Mouse (Mus musculus): ENCODE measurements around the gene Tsks. TPM values are rescaled to one million over a fixed set of nuclear protein-coding genes. Genes with fewer than 3 reads are reported as not detected.

Tsks gene
- polyA plus RNA-seq, 1 experiment: not detected

DNA sequence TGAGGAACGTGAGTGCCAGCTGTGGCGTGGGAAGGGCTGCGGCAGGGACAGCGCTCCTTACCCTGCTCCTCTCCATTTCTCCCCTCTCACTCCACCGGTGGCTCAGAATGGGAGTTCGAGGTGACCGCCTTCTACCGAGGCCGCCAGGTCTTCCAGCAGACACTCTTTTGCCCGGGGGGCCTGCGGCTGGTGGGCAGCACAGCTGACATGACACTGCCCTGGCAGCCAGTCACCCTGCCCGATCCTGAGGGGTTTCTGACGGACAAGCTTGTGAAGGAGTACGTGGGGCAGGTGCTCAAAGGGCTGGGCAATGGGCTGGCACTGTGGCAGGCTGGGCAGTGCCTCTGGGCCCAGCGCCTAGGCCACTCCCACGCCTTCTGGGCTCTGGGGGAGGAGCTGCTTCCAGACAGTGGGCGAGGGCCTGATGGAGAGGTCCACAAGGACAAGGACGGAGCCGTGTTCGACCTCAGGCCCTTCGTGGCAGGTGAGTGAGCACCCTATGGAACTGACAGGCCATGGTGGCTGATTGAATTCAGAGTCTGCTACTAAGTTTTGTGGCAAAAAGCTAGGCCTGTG is 57.6 kb downstream of the Tsks start:
- H3K27ac ChIP-seq (ENCODE audit: insufficient read depth, low read depth, low read length): no peak overlapping the region
- no peak for TF ChIP-seq CTCF (IDR thresholded peaks at IDR 0.05; ENCODE audit: low read depth, low read length)
- TF ChIP-seq POLR2A (IDR thresholded peaks at IDR 0.05; ENCODE audit: borderline replicate concordance, low read depth, low read length): no peak
- peaks cover 7% of the 10 kb centered on the region for H3K4me1 ChIP-seq (ENCODE audit: control insufficient read depth, insufficient read depth, low read length)
- H3K4me3 ChIP-seq (ENCODE audit: insufficient read depth, low read length): no peak overlapping the region

DNA sequence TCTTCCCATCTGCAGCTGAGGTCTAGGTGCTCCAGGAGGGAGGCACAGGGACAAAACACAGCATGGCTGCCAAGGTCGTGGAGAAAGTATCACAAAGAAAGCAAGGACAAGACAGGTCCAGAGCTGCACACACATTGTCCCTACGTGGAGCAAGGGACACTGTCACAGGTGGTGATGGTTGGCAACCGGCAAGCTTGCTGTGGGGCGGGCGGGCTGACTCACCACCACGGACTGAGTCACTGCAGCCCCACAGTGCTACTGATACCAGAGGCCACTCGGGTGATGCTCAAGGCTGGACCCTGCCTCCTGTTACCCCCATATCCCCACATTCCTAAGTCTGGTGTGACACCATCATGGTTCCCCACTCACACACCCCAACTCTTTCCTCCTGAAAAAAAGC is 59.4 kb downstream of the Tsks start:
- no peak overlapping the region for H3K4me3 ChIP-seq (ENCODE audit: insufficient read depth, low read length)
- no peak overlapping the region for H3K27ac ChIP-seq (ENCODE audit: insufficient read depth, low read depth, low read length)
- peaks cover 4% of the 10 kb centered on the region; the same call in 1 of the 2 replicates for H3K4me1 ChIP-seq (ENCODE audit: control insufficient read depth, insufficient read depth, low read length)
- TF ChIP-seq CTCF (IDR thresholded peaks at IDR 0.05; ENCODE audit: low read depth, low read length) (no peak), POLR2A (IDR thresholded peaks at IDR 0.05; ENCODE audit: borderline replicate concordance, low read depth, low read length) (no peak)

DNA sequence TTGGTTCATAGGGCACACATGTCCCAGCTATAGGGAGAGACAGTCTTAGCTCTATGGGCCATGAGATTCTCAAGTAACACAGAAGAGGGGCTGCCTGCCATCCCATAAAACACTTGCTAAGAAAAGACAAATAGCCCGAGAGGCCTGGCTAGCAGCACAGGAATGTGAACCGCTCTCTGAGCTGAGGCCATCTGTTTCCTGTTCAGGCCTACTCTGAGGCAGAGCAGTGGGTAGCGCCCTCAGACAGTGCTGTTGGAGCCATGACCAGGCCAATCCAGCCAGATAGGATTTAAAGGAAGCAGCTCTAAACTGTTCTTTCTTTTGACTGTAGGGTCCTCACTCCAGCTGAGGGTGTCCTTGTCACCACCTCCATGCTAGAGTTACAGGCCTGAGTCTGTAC is 61.5 kb downstream of the Tsks start:
- no peak overlapping the region for H3K4me3 ChIP-seq (ENCODE audit: insufficient read depth, low read length)
- H3K4me1 ChIP-seq (ENCODE audit: control insufficient read depth, insufficient read depth, low read length): no peaks in the 10 kb centered on the region
- no peak overlapping the region for H3K27ac ChIP-seq (ENCODE audit: insufficient read depth, low read depth, low read length)
- TF ChIP-seq POLR2A (IDR thresholded peaks at IDR 0.05; ENCODE audit: borderline replicate concordance, low read depth, low read length): no peak
- no peak for TF ChIP-seq CTCF (IDR thresholded peaks at IDR 0.05; ENCODE audit: low read depth, low read length)

DNA sequence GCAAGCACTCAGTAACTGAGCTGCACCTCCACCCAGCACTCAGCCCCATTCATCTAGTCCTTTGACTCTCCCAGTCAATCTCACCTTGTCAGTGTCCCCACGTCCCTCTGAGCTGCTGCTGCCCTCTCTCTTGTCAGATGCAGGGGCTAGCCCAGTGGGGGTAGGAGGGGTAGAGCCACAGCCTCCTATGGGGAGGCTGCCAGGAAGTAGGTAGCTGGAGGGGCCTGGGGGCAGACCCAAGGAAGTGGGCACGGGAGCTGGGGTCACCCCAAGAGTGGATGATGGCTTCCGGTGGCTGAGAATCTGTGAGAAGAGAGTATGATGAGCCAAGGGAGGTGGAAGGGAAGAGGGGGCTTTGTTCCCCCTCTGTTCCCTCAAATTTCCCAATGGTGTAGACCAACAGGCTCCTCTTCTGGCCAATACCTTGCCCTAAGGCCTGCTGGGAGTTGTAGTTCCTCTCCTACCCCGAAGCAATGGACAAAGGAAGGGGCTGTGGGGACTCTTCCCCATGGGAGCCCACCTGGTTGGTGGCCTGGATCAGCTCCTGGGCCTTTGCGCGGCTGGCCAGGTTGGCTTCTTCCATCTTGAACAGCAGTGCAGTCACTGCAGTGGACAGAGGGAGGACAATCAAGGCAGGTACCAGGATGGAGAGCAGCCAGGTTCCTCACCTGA is 62.5 kb downstream of the Tsks start:
- H3K4me3 ChIP-seq (ENCODE audit: insufficient read depth, low read length): no peak overlapping the region
- TF ChIP-seq CTCF (IDR thresholded peaks at IDR 0.05; ENCODE audit: low read depth, low read length): no peak
- TF ChIP-seq POLR2A (IDR thresholded peaks at IDR 0.05; ENCODE audit: borderline replicate concordance, low read depth, low read length): no peak
- no peak overlapping the region for H3K27ac ChIP-seq (ENCODE audit: insufficient read depth, low read depth, low read length)
- H3K4me1 ChIP-seq (ENCODE audit: control insufficient read depth, insufficient read depth, low read length): no peaks in the 10 kb centered on the region

DNA sequence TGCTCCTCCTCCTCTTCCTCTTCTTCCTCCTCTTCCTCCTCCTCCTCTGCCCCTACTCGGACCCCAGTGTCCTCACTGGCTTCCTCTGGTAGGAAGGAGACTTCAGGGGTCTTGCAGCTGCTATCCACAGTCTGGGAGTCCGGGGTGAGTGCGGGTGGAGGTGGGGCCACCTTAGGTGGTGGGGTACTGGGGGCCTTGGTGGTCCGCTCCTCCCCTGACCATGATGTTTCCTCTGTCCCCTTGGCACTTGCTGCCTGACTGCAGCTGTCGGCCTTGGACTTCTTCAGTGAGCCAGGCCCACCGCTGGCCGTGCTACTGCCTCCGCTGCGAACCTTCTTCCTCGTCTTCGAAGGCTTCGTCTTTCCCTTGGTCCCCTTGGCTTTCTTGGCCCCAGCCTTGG is 63.5 kb downstream of the Tsks start:
- TF ChIP-seq CTCF (IDR thresholded peaks at IDR 0.05; ENCODE audit: low read depth, low read length) (no peak), POLR2A (IDR thresholded peaks at IDR 0.05; ENCODE audit: borderline replicate concordance, low read depth, low read length) (no peak)
- Histone ChIP-seq H3K4me1 (ENCODE audit: control insufficient read depth, insufficient read depth, low read length) (no peaks in the 10 kb centered on the region), H3K4me3 (ENCODE audit: insufficient read depth, low read length) (no peak overlapping the region), H3K27ac (ENCODE audit: insufficient read depth, low read depth, low read length) (no peak overlapping the region)

DNA sequence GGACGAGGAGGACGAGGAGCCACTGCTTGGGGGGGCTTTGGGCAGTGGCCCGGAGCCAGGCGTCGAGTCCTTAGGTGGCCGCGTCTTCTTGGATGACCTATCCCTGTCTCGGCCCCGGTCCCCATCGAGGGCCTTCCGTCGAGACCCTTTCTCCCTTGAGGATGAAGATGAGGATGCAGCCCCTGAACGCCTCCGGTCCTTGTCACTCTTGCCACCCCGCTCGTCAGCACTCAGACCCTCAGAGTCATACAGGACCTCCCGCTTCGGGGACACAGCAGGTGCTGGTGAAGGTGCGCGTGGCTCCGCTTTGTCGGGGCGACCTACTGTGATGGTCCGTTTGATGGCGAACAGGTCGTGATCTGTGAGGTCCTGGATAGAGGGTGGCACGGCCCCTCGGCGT is 64.1 kb downstream of the Tsks start:
- H3K4me1 ChIP-seq (ENCODE audit: control insufficient read depth, insufficient read depth, low read length): no peaks in the 10 kb centered on the region
- no peak overlapping the region for H3K4me3 ChIP-seq (ENCODE audit: insufficient read depth, low read length)
- TF ChIP-seq POLR2A (IDR thresholded peaks at IDR 0.05; ENCODE audit: borderline replicate concordance, low read depth, low read length) (no peak), CTCF (IDR thresholded peaks at IDR 0.05; ENCODE audit: low read depth, low read length) (no peak)
- H3K27ac ChIP-seq (ENCODE audit: insufficient read depth, low read depth, low read length): no peak overlapping the region

Other genes with a start within 250 kb of the Tsks start
- not detected in 2 replicates for gene Izumo2, start 234.5 kb upstream of the Tsks start, polyA plus RNA-seq (2012; ENCODE audit: insufficient read depth, insufficient read length, missing spikeins)
- gene Vrk3, start 194.8 kb upstream of the Tsks start, polyA plus RNA-seq (2012; ENCODE audit: insufficient read depth, insufficient read length, missing spikeins): 39.8 and 42.0 TPM in 2 replicates
- gene Zfp473, start 192.2 kb upstream of the Tsks start, polyA plus RNA-seq (2012; ENCODE audit: insufficient read depth, insufficient read length, missing spikeins): 0.71 and 0.81 TPM in 2 replicates
- 30.8 and 36.7 TPM in 2 replicates for gene Nup62, start 127.1 kb upstream of the Tsks start, polyA plus RNA-seq (2012; ENCODE audit: insufficient read depth, insufficient read length, missing spikeins)
- 1.2 and 3.5 TPM in 2 replicates for gene Il4i1, start 126.8 kb upstream of the Tsks start, polyA plus RNA-seq (2012; ENCODE audit: insufficient read depth, insufficient read length, missing spikeins)
- 28.4 and 32.8 TPM in 2 replicates for gene Atf5, start 126.5 kb upstream of the Tsks start, polyA plus RNA-seq (2012; ENCODE audit: insufficient read depth, insufficient read length, missing spikeins)
- gene Akt1s1, start 94.2 kb upstream of the Tsks start, polyA plus RNA-seq (2012; ENCODE audit: insufficient read depth, insufficient read length, missing spikeins): 36.9 and 45.3 TPM in 2 replicates
- 69.5 and 76.1 TPM in 2 replicates for gene Tbc1d17, start 94.1 kb upstream of the Tsks start, polyA plus RNA-seq (2012; ENCODE audit: insufficient read depth, insufficient read length, missing spikeins)
- gene Pnkp, start 86.1 kb upstream of the Tsks start, polyA plus RNA-seq (2012; ENCODE audit: insufficient read depth, insufficient read length, missing spikeins): 31.2 and 48.7 TPM in 2 replicates
- 90.1 and 105 TPM in 2 replicates for gene Ptov1, start 73.4 kb upstream of the Tsks start, polyA plus RNA-seq (2012; ENCODE audit: insufficient read depth, insufficient read length, missing spikeins)
- gene Med25, start 50.5 kb upstream of the Tsks start, polyA plus RNA-seq (2012; ENCODE audit: insufficient read depth, insufficient read length, missing spikeins): 32.3 and 33.4 TPM in 2 replicates
- gene Fuz, start 47.1 kb upstream of the Tsks start, polyA plus RNA-seq (2012; ENCODE audit: insufficient read depth, insufficient read length, missing spikeins): 11.3 and 14.1 TPM in 2 replicates
- 42.3 and 56.7 TPM in 2 replicates for gene Ap2a1, start 13.7 kb upstream of the Tsks start, polyA plus RNA-seq (2012; ENCODE audit: insufficient read depth, insufficient read length, missing spikeins)
- gene Cpt1c, start 31.6 kb downstream of the Tsks start, polyA plus RNA-seq (2012; ENCODE audit: insufficient read depth, insufficient read length, missing spikeins): 0.99 and 2.3 TPM in 2 replicates
- gene Prmt1, start 43.4 kb downstream of the Tsks start, polyA plus RNA-seq (2012; ENCODE audit: insufficient read depth, insufficient read length, missing spikeins): 54.4 and 61.6 TPM in 2 replicates
- gene Irf3, start 54.4 kb downstream of the Tsks start, polyA plus RNA-seq (2012; ENCODE audit: insufficient read depth, insufficient read length, missing spikeins): 91.0 and 94.7 TPM in 2 replicates
- gene Bcl2l12, start 55.5 kb downstream of the Tsks start, polyA plus RNA-seq (2012; ENCODE audit: insufficient read depth, insufficient read length, missing spikeins): 15.3 and 16.0 TPM in 2 replicates
- 44.3 and 47.3 TPM in 2 replicates for gene Scaf1, start 73.2 kb downstream of the Tsks start, polyA plus RNA-seq (2012; ENCODE audit: insufficient read depth, insufficient read length, missing spikeins)
- gene Rras, start 74.8 kb downstream of the Tsks start, polyA plus RNA-seq (2012; ENCODE audit: insufficient read depth, insufficient read length, missing spikeins): 119 and 123 TPM in 2 replicates
- 19.3 and 22.5 TPM in 2 replicates for gene Prr12, start 109.7 kb downstream of the Tsks start, polyA plus RNA-seq (2012; ENCODE audit: insufficient read depth, insufficient read length, missing spikeins)
- 68.2 and 68.9 TPM in 2 replicates for gene Nosip, start 119.2 kb downstream of the Tsks start, polyA plus RNA-seq (2012; ENCODE audit: insufficient read depth, insufficient read length, missing spikeins)
- 22.9 and 23.6 TPM in 2 replicates for gene Prrg2, start 119.5 kb downstream of the Tsks start, polyA plus RNA-seq (2012; ENCODE audit: insufficient read depth, insufficient read length, missing spikeins)
- 3.1 and 4.6 TPM in 2 replicates for gene Rcn3, start 149.0 kb downstream of the Tsks start, polyA plus RNA-seq (2012; ENCODE audit: insufficient read depth, insufficient read length, missing spikeins)
- 149 and 150 TPM in 2 replicates for gene Fcgrt, start 160.6 kb downstream of the Tsks start, polyA plus RNA-seq (2012; ENCODE audit: insufficient read depth, insufficient read length, missing spikeins)
- gene Rps11, start 181.2 kb downstream of the Tsks start, polyA plus RNA-seq (2012; ENCODE audit: insufficient read depth, insufficient read length, missing spikeins): 1,675 and 1,722 TPM in 2 replicates
- gene Rpl13a, start 185.6 kb downstream of the Tsks start, polyA plus RNA-seq (2012; ENCODE audit: insufficient read depth, insufficient read length, missing spikeins): 1,569 and 1,898 TPM in 2 replicates
- not detected in 2 replicates for gene Gm45713, start 193.0 kb downstream of the Tsks start, polyA plus RNA-seq (2012; ENCODE audit: insufficient read depth, insufficient read length, missing spikeins)
- 28.2 and 30.8 TPM in 2 replicates for gene Flt3l, start 193.2 kb downstream of the Tsks start, polyA plus RNA-seq (2012; ENCODE audit: insufficient read depth, insufficient read length, missing spikeins)
- gene Pih1d1, start 211.1 kb downstream of the Tsks start, polyA plus RNA-seq (2012; ENCODE audit: insufficient read depth, insufficient read length, missing spikeins): 65.7 and 66.7 TPM in 2 replicates
- 89.0 and 111 TPM in 2 replicates for gene Aldh16a1, start 211.4 kb downstream of the Tsks start, polyA plus RNA-seq (2012; ENCODE audit: insufficient read depth, insufficient read length, missing spikeins)
- gene Slc17a7, start 220.7 kb downstream of the Tsks start, polyA plus RNA-seq (2012; ENCODE audit: insufficient read depth, insufficient read length, missing spikeins): not detected in 2 replicates
- not detected in 2 replicates for gene Gfy, start 236.4 kb downstream of the Tsks start, polyA plus RNA-seq (2012; ENCODE audit: insufficient read depth, insufficient read length, missing spikeins)
- gene Pth2, start 237.8 kb downstream of the Tsks start, polyA plus RNA-seq (2012; ENCODE audit: insufficient read depth, insufficient read length, missing spikeins): not detected in 2 replicates

All from bone marrow macrophage, adult 2 months (primary cell).